Mouse (Mus musculus): ENCODE measurements around the gene Cryl1.

Gene Cryl1

GRCm38 (mm10) chr14:57234711-57235110 lies 163.6 kb downstream of the Cryl1 start:
- DNase-seq (ENCODE audit: low spot score in 2 of 2) = no peak

DNA sequence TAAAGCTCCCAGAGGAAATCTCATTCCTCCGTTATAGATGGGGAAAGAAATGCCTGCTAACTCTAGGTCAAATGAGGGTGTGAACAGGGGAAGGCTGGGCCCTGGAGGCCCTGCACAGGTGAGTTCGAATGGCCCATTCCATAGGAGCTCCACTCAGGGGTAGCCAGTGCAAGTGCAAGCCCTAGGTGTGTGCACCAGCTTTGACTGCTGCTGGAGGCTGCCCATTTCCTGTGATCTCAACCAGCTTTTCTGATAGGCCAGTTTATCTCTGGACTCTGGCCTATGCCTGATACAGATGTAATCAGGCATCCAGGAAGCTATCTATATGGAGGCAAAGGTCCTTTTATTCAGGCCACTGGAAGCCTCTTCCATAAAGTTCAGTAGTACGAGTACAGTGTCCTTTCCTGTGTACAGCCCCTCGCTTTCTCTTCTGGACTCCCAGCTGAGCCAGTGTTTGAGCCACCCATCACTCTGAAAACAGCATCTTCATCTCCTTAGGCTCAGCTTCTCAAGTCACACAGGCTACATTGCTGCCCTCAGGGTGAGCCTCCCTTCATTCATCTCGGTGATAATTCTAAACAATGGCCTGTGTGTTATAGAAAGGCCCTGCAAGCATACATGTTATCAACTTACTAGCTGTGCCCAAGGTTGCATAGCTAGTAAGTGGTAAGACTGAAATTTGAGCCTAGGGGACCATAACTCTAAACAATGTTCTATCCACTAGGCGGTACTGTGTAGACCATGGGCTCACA lies 167.9 kb downstream of the Cryl1 start:
- DNase-seq (ENCODE audit: low spot score in 2 of 2) = no peak
